Mouse (Mus musculus): ENCODE data around the gene Lyzl4.
A peak's percentile ranks its signal among the peaks of the same experiment; 100 is the strongest.

The Lyzl4 gene

DNA sequence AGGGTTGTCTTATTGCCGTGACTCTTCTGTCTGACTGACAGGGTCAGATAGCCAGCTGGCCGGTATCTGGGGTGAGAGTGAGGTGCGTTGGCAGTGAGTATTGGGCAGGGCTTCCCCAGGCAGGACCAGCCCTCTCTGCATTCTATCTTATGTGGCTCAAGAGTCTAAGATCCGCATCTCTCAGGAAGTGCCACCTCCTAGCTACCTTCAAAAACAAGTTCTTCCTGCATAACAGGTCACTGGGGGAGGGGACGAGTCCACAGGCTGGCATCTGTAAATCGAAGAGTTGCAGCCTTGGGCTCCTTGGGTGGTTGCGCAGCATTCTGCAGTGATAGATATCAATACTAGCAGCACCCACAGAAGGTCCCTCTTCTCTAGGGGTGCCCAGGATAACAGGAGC, 5.1 kb upstream of the Lyzl4 start:
- DNase-seq (ENCODE audit: low spot score) = peak; percentile 37

DNA sequence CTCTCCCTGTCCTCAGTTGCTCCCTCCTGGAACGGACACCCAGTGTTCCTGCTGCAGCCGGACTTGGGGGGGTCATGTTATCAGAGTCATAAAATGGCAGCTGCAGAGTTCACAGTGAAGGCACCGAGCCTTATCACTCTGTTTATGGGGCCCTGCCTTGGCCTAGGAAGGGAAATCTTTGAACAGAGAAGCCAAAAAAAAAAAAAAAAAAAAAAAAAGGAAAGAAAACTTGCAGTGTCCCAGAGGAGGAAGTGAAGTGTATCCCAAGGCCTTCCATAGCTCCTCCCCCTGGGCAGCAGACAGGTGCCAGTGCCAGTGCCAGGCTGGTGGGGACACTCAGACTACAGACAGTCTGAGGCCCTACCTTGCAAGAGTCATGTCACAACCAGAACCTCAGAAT, 3.0 kb upstream of the Lyzl4 start:
- DNase-seq (ENCODE audit: low spot score) = no peak

DNA sequence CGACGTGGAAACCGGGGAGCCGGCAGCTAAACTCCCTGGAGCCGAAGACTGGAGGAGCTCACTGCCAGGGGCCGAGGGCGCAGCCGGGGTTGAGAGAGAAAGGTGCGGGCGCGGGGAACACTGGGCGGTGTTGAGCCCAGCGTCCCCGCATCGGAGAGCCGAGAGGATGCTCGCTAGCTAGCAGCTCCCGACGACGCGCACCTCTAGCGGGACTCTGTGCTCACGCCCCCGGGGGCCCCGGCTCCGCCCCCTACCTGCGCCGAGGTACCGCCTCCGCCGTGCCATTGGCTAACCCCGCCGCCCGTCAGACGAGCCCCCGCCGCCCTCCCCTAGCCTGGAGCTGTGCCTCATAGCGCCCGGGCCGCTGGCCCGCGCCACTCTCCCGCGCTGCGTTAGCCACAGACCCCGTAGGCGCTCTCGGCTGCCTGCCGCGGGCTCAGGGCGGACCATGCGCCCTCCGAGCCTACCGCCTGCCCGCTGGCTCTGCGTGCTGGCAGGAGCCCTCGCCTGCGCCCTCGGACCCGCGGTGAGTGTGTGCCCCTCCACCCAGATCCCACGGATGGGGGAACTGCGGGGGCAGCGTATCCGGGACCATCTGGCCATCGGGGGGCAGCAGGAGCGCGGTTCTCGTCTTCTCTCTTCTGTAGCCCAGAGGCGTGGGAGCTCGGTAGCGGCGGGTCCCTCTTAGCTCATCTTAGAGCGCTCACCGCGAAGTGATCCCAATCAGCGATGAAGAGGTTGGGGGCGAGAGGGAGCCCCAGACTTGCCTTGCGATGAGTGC, 695 bp upstream of the Lyzl4 start, which contains the start of gene Vipr1:
TSS of gene Vipr1 (plus strand) at position 316 of the 781 bp plus-strand sequence.
- DNase-seq (ENCODE audit: low spot score) = peak; percentile 71

DNA sequence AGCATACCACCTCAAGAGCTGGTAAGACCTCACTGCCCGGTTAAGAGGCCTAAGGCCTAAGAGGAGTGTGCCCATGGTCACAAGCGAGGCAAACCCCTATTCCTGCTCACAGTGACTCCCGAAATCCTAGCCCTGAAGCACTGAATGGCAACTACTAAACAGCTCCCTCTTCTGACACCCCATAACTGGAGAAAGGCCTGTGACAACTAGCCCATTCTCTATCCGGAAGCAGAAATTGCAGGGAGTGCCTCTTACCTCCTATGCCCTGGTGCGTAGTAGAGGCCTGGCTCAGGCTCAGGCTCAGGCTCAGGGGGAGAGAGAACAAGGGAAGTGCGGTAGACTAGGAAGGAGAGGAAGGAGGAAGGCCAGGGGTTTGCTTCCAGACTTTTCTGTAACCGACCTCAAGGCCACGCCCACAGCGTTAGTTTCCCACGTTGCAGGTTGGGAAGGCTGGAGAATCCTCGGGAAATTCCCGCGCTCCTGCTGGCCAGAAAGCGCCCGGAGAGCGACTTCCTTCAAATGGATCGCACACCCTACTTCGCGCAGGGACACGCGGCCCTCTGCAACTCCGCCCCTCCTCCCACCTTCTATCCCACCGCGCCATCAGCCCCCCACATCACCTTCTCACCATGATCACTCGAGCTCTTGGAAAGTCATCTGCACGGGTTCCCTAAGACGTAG, 521 bp downstream of the Lyzl4 start:
- DNase-seq (ENCODE audit: low spot score) = no peak

DNA sequence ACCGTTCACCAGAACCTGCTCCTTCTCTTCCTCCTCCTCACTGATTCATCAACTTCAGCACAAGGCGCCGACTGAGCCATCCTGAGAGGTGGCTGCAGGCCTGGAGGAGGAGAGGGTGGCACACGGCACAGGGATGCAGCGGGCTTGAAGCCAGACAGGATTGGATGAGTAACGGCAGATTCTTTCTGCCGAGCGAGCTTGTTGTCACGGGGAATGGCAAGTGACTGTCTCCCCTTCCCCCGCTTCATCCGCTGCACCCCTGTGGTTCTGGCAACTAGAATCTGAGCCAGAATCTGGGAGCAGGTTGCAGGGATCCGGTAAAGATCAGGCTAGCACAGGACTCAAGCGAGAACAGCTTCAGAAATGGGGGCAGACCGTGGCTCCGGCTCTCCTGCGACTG, 2.1 kb downstream of the Lyzl4 start:
- no peak for DNase-seq (ENCODE audit: low spot score)

DNA sequence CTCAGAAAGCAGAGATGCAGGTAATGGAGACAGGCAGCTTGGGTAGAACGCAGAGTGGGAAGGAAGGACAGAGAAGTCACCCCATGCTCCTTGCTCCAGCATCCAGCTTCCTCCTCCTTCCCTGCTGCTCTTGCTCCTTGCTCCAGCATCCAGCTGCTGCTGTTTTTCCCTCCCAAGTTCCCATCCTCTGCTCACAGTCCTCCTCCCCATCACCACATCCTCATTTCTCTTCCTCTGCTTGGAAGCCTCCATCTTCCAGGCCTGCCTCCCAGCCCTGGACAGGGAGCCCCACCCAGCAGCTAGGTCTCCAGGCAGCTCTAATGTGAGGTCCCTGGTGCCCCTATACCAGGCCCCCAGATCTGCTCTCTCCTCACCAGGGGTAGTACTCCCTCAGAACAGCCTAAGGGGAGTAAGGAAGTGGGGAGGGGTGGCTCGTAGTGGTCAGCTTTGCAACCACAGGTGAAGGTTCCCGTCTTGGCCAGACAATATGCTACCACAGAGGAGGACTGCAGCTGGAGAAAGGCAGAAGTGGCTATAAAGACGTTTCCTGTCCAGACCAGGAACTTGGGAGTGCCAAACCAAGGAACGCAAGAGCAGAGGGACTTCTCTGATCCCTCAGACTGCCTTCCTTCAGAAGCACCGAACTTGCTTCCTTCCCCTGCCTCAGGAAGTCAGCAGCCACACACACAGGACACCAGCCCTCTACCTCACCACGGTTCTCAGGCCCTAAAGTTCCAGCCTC, 5.9 kb downstream of the Lyzl4 start:
- DNase-seq (ENCODE audit: low spot score) = no peak

DNA sequence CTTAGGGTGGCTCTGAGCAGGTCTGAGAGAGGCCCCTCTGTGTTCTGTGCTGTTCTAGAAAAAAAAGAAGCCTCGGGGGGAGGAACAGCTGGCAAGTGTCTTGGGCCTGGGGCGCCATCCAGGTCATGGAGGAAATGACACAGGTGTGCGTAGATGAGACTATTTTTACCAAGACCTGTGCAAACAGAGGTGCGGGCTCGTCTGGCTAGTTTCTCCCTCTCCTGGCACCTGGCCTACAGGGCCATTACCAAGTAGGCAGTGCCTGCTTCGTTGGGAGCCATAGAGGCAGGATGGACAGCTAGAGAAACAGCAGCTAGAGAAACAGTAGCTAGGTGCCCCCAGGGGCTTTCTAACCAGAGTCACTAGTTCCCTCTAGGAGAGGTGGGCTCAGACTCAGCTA, 8.6 kb downstream of the Lyzl4 start:
- no peak for DNase-seq (ENCODE audit: low spot score)

DNA sequence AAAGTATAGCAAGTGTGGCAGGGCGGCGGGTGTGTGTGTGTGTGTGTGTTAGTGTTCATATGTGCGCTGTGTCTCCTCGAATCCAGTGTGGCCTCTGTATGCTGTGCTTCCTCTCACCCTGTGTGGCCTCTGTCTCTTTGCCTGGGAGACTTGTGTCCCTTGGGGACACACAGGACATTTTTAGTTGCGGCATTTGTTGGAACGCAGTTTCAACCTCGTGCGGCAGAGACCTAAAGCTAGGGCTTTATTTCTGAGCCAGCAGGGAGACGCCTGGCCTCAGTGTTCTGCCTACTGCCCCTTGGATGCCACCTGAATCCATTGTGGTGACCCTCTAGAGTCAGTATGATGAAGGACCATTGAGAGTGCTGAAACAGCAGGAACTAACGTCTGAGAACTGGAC, 9.0 kb downstream of the Lyzl4 start:
- DNase-seq (ENCODE audit: low spot score) = no peak

DNA sequence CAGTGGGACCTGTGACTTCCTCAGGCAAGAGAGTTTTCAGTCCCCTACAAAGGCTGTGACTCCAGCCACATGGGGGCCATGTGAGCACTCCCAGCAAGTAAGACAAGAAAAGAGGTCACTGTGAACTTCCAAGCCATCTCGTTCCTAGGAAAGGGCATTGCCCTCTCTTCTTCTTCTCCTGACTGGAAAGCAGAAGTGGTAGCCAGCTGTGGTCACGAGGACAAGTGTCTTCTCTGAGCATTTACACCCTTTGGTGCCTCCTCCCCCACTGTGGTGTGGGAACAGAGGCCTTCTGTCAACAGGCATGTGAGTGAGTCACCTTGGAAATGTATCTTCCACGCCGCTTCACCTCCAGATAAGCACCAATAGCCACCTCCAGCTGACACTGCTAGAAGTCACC, 9.9 kb downstream of the Lyzl4 start:
- no peak for DNase-seq (ENCODE audit: low spot score)

DNA sequence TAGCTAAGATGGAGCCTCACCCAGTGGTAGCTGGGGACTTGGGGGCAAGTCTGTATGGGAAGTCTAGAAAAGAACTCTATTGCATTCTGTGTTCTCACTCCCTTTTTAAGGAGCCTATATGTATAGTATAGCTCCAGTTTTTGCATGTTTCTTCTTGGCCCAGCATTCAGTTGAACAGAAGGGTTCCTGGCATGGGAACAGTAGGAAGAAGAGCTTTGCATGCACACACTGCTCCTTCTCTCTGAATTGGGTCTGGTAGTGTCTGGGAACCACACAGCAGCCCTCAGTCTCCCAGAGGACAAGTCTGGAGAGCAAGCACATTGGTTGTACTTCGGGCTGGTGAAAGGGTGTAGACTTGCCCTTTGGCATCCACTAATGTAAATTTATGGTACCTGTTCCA, 11.3 kb downstream of the Lyzl4 start:
- no peak for DNase-seq (ENCODE audit: low spot score)

DNA sequence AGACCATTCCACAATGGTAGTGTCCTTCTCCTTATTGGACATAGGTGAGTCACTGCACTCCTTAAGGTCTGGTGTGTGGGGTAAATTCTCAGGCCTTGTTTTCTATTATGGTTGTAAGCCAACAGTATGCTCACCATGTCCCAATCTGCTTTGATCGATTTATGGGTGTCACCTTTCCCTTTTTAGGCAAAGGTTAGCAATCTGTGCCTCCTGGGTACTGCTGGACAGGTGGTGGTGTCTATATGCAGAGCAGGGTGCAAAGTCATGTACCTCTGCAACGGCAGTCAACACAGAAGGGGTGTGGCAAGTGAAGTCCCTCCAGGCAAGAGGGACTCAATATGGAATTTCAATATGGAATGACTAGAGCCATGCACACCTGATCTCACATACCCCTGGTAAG, 17.0 kb downstream of the Lyzl4 start:
- DNase-seq (ENCODE audit: low spot score) = no peak

DNA sequence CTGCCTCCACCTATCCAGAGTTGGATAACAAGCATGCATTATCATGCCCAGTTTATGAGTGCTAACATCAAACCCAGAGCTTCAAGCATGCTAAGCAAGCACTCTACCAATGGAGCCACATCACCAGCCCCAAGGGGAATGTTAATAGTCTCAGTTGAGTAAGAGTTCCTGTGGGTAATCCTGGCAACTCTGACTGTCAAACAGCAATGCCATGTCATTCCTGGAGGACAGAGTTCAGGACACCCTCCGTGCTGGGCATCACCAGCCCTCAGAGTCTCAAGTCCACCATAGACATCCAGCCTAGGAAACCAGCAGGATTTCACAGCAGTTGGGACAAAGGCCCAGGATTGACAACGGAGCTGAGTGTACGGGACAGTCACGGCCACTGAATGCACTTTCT, 18.7 kb downstream of the Lyzl4 start:
- no peak for DNase-seq (ENCODE audit: low spot score)

DNA sequence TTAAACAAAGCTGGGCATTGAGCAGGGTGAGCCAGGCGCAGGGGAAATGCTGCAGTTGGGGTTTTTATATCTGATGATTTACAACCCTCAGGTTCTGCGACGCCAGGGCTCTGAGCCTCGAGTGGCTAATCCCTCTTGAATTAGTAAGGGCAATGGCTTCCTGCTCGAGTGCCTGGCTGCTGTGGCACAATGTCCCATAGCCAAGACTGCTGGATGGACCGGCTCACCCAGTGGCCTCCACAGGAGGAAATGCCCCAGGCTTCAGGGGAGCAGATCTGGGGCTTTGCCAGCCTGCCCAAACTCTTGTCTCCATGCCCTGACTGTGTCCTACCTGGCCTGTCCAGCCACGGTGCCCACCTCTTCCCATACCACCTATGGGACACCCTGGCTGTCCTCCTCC, 22.5 kb downstream of the Lyzl4 start:
- no peak for DNase-seq (ENCODE audit: low spot score)

DNA sequence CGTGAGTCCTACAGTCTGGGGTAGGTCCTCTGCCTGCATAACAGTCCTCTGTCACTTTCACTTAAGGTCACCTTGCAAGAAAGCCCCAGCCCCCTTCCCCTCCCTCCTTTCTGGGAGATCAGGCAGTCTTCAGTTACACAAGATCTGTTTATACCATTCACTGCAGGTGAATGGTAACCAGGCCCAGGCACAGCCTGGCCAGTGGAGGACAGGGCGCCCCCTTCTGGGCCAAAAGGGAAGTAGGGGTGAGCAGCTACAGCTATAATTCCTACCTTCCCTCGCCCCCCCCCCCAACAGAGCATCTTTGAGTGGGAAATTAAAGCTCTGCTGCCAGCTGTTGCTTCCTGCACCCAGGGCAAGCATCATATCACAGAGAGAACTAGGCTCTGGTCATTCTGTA, 25.4 kb downstream of the Lyzl4 start:
- no peak for DNase-seq (ENCODE audit: low spot score)

DNA sequence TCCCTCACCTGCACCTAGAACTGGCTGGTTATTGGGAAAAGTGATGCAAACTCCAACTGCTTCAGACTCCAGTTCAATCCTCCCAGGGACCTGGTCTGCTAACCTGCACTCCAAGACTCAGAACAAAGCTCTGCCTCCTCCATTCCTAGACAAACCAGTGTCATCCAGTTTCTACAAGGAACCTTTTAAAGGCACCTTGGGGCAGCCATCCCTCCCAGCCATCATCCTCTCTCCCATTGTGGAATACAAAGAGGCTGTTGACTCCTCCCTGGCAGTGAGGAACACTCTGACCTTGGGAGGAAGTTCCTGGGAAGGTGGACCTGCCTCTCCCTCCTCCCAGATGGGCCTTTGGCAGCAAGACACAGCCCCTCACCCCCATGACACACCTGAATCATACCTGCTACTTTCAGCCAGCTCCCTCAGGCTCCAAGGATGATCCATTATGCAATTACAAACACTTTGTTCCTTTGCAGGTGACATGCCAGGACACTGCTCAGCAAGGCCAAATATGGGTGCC, 27.6 kb downstream of the Lyzl4 start:
- DNase-seq (ENCODE audit: low spot score) = no peak

DNA sequence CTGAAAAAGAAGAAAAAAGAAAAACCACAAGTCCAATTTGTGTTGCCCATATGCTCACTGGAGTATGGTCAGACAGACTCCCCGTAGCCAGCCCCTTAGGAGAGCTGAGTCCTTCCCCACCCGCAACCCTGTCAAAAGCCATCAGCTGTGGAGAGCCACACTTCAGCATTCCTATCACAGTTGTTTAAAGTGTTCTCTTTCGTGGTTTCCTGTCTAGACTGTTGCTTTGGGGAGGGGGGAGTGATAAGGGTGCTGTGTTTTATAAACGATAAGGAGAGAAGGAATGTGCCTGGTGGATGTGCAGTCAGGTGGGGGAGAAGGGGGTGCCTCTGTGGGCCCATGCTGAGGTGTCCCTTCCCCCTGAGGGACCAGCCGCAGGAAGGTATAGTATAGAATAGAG, 28.7 kb downstream of the Lyzl4 start:
- no peak for DNase-seq (ENCODE audit: low spot score)

DNA sequence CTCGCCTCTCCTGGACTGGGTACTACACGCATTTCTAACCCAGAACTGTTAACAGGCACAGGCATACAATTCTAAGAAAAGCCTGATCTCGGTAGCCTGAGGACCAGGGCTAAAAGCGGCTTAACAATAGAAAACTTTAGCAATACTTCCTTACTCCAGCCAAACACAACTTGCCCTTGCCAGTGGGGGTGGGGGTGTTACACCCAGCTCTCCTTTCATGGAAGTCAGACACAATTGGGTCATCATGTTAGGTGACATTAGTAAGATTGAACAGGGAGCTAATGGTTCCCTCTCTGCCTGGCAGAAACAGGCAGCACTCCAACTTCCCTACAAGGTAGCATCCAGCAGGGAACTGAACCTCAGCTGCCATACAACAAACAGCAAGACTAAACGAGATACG, 32.5 kb downstream of the Lyzl4 start:
- DNase-seq (ENCODE audit: low spot score) = no peak

DNA sequence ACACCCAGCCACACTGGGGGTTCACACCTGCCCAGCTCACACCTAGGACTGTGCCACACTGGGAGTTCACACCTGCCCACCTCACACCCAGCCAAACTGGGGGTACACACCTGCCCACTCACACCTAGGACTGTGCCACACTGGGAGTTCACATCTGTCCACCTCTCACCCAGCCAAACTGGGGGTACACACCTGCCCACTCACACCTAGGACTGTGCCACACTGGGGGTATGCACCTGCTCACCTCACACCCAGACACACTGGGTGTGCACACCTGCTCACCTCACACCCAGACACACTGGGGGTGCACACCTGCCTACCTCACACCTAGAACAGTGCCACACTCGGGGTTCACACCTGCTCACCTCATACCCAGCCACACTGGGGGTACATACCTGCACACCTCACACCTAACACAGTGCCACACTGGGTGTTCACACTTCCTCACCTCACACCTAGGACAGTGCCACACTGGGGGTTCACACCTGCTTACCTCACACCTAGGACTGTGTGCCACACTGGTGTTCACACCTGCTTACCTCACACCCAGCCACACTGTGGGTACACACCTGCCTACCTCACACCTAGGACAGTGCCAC, 35.3 kb downstream of the Lyzl4 start:
- no peak for DNase-seq (ENCODE audit: low spot score)

DNA sequence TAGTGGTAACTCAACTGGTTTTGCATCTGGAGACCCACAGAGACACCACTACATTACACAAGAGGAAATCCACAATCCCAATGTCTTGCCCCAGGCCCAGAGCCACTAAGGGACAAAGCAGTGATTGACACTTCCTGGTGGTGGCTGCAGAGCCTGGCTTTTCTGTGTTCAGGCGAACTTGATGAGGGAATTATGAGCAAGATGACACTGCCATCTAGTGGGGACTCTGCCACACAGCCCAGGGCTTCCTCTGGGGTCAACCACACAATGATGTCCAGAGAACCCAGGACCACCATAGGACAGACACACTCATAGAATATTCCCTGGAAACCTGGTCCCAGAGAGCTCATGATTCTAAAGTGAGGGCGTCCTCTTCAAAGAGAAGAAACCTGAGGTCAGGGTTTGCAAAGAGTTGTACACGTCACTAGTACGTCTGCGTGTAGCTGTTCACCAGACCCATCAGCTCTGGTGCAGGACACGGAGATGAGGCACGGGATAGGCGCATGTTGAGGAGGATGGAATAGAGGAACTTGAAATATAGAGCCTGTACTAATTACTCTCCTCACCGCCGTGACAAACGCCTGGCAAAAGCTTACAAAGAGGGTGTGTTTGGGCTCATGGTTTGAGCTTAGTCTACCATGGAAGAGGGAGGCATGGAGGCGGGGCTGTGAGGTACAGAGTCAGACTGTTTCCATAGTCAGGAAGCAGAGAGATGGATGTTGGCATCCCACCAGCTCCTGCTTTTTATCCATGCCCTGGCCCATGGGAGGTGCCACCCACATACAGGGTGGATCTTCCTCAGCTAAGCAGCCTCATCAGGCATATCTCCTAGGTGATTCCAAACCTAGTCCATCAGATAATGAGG, 36.2 kb downstream of the Lyzl4 start:
- DNase-seq (ENCODE audit: low spot score) = peak; percentile 56

DNA sequence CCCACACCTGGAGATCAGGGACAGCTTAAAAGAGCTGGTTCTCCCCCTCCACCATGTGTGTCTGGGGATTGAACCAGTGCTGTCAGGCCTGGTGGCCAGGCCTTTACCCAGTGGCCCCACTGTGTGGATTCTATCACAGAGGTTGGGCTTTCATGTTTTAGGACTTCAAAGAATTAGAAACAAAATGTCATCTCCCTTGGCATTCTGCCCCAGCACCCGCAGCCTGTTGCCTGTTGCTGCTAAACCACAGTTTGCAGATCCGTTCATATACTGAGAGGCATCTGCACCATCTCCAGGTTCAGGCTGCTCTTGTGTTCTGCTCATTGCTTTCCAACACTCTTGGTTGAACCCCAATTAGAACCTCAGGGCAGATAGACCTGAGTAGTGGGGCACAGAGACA, 39.5 kb downstream of the Lyzl4 start:
- DNase-seq (ENCODE audit: low spot score) = no peak

DNA sequence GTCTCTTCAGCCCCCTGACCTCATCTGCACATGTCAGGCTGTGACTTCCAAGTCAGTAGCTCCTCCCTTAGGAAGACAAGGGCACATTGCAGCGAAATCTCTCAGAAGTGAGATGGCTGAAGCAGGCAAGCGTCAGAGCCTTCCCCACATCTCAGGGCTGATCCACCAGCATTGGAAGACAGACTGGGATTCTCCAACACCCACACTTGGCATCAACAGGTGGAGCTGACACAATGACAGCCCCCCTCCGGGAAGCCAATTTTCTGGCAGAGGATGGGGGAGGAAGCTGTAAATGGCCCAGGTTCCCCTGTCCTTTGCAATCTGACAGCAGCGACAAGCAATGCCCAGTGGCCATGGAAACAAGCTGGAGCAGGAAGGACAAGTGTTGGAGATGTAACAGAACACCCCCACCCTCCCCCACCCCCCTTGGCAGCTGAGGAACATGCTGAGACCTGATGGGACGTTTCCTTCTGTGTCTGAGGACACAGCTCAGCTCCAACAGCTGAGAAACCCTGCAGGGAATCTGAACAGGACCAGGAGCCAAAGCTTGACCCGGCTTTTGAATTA, 41.0 kb downstream of the Lyzl4 start:
- no peak for DNase-seq (ENCODE audit: low spot score)
